Mouse (Mus musculus): ENCODE data around the gene Sestd1. TPM values are rescaled to one million over a fixed set of nuclear protein-coding genes. Genes with fewer than 3 reads are reported as not detected.

Gene Sestd1
- polyA plus RNA-seq, 1 experiment from 2014 or later: 15.2 TPM

DNA sequence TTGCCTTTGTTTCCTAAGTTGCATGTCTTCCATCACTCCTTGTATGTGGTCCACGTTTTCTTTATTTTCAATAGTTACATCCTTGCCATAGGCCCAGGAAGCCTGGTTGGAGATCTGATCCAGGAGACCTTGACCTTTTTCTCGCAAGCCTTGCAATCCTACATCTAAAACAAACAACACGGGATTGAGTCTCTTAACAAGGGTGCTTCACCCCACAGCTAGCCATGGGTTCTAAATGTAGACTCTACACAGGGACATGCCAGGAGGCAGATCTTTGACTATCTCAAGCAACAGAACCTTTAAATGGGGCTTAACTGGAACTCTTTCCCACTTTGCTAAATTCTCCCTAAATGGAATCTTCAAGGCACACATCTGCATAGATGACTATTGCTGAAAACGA is 83.6 kb downstream of the Sestd1 start:
- Histone ChIP-seq H3K27ac (replicated peaks in 1 of 2; ENCODE audit: control insufficient read depth in 1 of 2, insufficient read depth in 1 of 2, low read depth in 2 of 2, low read length in 2 of 2) (no peak overlapping the region), H3K27me3 (ENCODE audit: control insufficient read depth, insufficient read depth, low read length) (no peaks in the 10 kb centered on the region), H3K4me2 (ENCODE audit: low read length) (no peak overlapping the region), H3K4me3 (ENCODE audit: control insufficient read depth in 1 of 2, insufficient read depth in 1 of 2, low read depth in 1 of 2, low read length in 2 of 2) (no peak overlapping the region), H3K4me1 (ENCODE audit: control insufficient read depth in 2 of 2, insufficient read depth in 2 of 2, low read length in 2 of 2) (peaks cover 10 to 16% of the 10 kb centered on the region in 2 experiments), H3K9ac (ENCODE audit: low read length) (no peak overlapping the region), H3K36me3 (ENCODE audit: control insufficient read depth, insufficient read depth, low read length) (peaks cover 34% of the 10 kb centered on the region), H3K9me3 (ENCODE audit: control insufficient read depth, low read length) (no peaks in the 10 kb centered on the region)
- ATAC-seq (ENCODE audit: insufficient number of reproducible peaks, insufficient read depth, low FRiP score, low read depth): no peak
- 84% methylated on average over 4 of the region's 4 CpGs for WGBS

DNA sequence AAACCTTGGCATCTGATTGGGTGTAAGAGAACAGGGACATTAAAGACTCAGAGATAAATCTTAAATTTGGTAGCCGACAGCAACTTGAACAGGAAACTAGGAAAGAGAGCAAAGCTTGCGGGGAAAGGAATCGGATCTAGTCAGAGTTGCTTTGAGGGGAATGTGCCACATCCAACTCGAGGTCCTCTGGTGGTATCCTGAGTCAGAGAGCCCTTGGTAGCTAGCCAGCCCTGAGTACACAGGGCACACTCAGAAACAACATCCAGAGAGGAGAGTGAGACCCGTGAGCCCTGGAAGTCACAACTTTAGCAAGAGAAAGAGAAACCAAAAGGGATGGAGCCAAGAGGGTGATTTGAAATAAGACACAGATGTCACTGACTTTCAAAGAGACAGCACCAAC is 85.3 kb downstream of the Sestd1 start:
- 82% methylated on average over 5 of the region's 5 CpGs for WGBS
- Histone ChIP-seq H3K4me2 (ENCODE audit: low read length) (no peak overlapping the region), H3K9ac (ENCODE audit: low read length) (no peak overlapping the region), H3K36me3 (ENCODE audit: control insufficient read depth, insufficient read depth, low read length) (peaks cover 48% of the 10 kb centered on the region), H3K4me3 (ENCODE audit: control insufficient read depth in 1 of 2, insufficient read depth in 1 of 2, low read depth in 1 of 2, low read length in 2 of 2) (no peak overlapping the region), H3K9me3 (ENCODE audit: control insufficient read depth, low read length) (no peaks in the 10 kb centered on the region), H3K27ac (replicated peaks in 1 of 2; ENCODE audit: control insufficient read depth in 1 of 2, insufficient read depth in 1 of 2, low read depth in 2 of 2, low read length in 2 of 2) (no peak overlapping the region), H3K27me3 (ENCODE audit: control insufficient read depth, insufficient read depth, low read length) (no peaks in the 10 kb centered on the region), H3K4me1 (ENCODE audit: control insufficient read depth in 2 of 2, insufficient read depth in 2 of 2, low read length in 2 of 2) (peaks cover under 1% of the 10 kb centered on the region in 2 experiments; a peak in 3 of 4 replicates)
- ATAC-seq (ENCODE audit: insufficient number of reproducible peaks, insufficient read depth, low FRiP score, low read depth): no peak

GRCm38 (mm10) chr2:77191811-77192210 is 88.6 kb downstream of the Sestd1 start:
- 92% methylated on average over 3 of the region's 3 CpGs for WGBS
- H3K4me3 ChIP-seq (ENCODE audit: control insufficient read depth in 1 of 2, insufficient read depth in 1 of 2, low read depth in 1 of 2, low read length in 2 of 2): no peak overlapping the region

GRCm38 (mm10) chr2:77190891-77191290 is 89.5 kb downstream of the Sestd1 start:
- no peak overlapping the region for H3K27ac ChIP-seq (replicated peaks in 1 of 2; ENCODE audit: control insufficient read depth in 1 of 2, insufficient read depth in 1 of 2, low read depth in 2 of 2, low read length in 2 of 2)
- H3K9ac ChIP-seq (ENCODE audit: low read length): no peak overlapping the region
- H3K4me3 ChIP-seq (ENCODE audit: control insufficient read depth in 1 of 2, insufficient read depth in 1 of 2, low read depth in 1 of 2, low read length in 2 of 2): no peak overlapping the region
- no peak for ATAC-seq (ENCODE audit: insufficient number of reproducible peaks, insufficient read depth, low FRiP score, low read depth)
- no peaks in the 10 kb centered on the region for H3K9me3 ChIP-seq (ENCODE audit: control insufficient read depth, low read length)
- WGBS: 91% methylated on average over 7 of the region's 7 CpGs
- no peak overlapping the region for H3K4me2 ChIP-seq (ENCODE audit: low read length)
- H3K27me3 ChIP-seq (ENCODE audit: control insufficient read depth, insufficient read depth, low read length): no peaks in the 10 kb centered on the region
- peaks cover 51% of the 10 kb centered on the region for H3K36me3 ChIP-seq (ENCODE audit: control insufficient read depth, insufficient read depth, low read length)
- no peaks in the 10 kb centered on the region; a peak in 1 of 4 replicates for H3K4me1 ChIP-seq (ENCODE audit: control insufficient read depth in 2 of 2, insufficient read depth in 2 of 2, low read length in 2 of 2)

More at GRCm38 (mm10) chr2:77191811-77192210, 88.6 kb downstream of the Sestd1 start:
- Histone ChIP-seq H3K27me3 (ENCODE audit: control insufficient read depth, insufficient read depth, low read length) (no peaks in the 10 kb centered on the region), H3K27ac (replicated peaks in 1 of 2; ENCODE audit: control insufficient read depth in 1 of 2, insufficient read depth in 1 of 2, low read depth in 2 of 2, low read length in 2 of 2) (no peak overlapping the region), H3K4me1 (ENCODE audit: control insufficient read depth in 2 of 2, insufficient read depth in 2 of 2, low read length in 2 of 2) (no peaks in the 10 kb centered on the region; a peak in 1 of 4 replicates), H3K9ac (ENCODE audit: low read length) (no peak overlapping the region), H3K4me2 (ENCODE audit: low read length) (no peak overlapping the region), H3K36me3 (ENCODE audit: control insufficient read depth, insufficient read depth, low read length) (peaks cover 53% of the 10 kb centered on the region), H3K9me3 (ENCODE audit: control insufficient read depth, low read length) (no peaks in the 10 kb centered on the region)
- no peak for ATAC-seq (ENCODE audit: insufficient number of reproducible peaks, insufficient read depth, low FRiP score, low read depth)

DNA sequence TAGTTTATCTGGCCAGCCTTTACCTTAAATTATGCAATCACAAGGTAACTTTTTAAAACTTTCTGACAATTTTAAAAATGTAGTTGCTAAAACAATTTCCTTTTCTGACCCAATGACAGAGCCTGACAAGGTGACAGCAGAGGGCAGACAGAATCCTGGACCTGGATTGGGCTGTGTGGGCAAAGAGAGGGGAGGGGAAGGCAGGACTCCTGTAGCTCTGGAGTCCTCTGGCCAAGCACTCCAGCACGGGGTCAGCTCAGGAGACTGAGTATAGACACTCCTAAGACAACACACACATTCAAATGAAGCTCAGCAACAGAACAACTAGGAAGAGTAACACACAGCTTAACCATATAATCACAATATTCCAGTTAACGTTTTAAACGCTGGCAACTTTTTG is 90.1 kb downstream of the Sestd1 start:
- no peak overlapping the region for H3K4me2 ChIP-seq (ENCODE audit: low read length)
- H3K4me3 ChIP-seq (ENCODE audit: control insufficient read depth in 1 of 2, insufficient read depth in 1 of 2, low read depth in 1 of 2, low read length in 2 of 2): no peak overlapping the region
- H3K9ac ChIP-seq (ENCODE audit: low read length): no peak overlapping the region
- H3K27me3 ChIP-seq (ENCODE audit: control insufficient read depth, insufficient read depth, low read length): no peaks in the 10 kb centered on the region
- H3K36me3 ChIP-seq (ENCODE audit: control insufficient read depth, insufficient read depth, low read length): peaks cover 50% of the 10 kb centered on the region
- no peak overlapping the region for H3K27ac ChIP-seq (replicated peaks in 1 of 2; ENCODE audit: control insufficient read depth in 1 of 2, insufficient read depth in 1 of 2, low read depth in 2 of 2, low read length in 2 of 2)
- 83% methylated on average over 3 of the region's 3 CpGs for WGBS
- H3K4me1 ChIP-seq (ENCODE audit: control insufficient read depth in 2 of 2, insufficient read depth in 2 of 2, low read length in 2 of 2): peaks cover 0 to 2% of the 10 kb centered on the region in 2 experiments; a peak in 1 of 4 replicates
- no peak for ATAC-seq (ENCODE audit: insufficient number of reproducible peaks, insufficient read depth, low FRiP score, low read depth)
- H3K9me3 ChIP-seq (ENCODE audit: control insufficient read depth, low read length): no peaks in the 10 kb centered on the region

DNA sequence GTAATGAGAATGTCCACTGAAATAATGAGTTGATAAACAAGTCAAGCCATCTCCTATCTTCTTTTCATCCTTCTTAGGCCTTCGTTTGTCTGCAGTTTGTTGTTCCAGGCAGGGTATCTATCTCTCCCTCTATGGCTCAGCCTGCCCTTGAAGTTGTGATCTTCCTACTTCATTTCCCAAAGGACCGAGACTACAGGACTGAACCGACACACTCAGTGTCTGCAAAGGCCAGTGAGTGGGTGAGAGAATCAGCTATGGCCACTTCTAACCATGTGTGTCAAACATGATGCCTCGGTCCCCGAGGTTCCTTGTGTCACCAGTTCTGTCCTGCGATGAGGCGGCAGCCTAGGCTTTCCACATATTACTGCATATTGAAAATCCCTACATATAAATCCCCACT is 90.7 kb downstream of the Sestd1 start:
- Histone ChIP-seq H3K27me3 (ENCODE audit: control insufficient read depth, insufficient read depth, low read length) (no peaks in the 10 kb centered on the region), H3K27ac (replicated peaks in 1 of 2; ENCODE audit: control insufficient read depth in 1 of 2, insufficient read depth in 1 of 2, low read depth in 2 of 2, low read length in 2 of 2) (no peak overlapping the region), H3K36me3 (ENCODE audit: control insufficient read depth, insufficient read depth, low read length) (peaks cover 45% of the 10 kb centered on the region), H3K4me2 (ENCODE audit: low read length) (no peak overlapping the region), H3K9me3 (ENCODE audit: control insufficient read depth, low read length) (no peaks in the 10 kb centered on the region), H3K9ac (ENCODE audit: low read length) (no peak overlapping the region), H3K4me3 (ENCODE audit: control insufficient read depth in 1 of 2, insufficient read depth in 1 of 2, low read depth in 1 of 2, low read length in 2 of 2) (no peak overlapping the region), H3K4me1 (ENCODE audit: control insufficient read depth in 2 of 2, insufficient read depth in 2 of 2, low read length in 2 of 2) (peaks cover under 1 to 2% of the 10 kb centered on the region in 2 experiments; a peak in 1 of 4 replicates)
- WGBS: 87% methylated on average over 7 of the region's 7 CpGs
- ATAC-seq (ENCODE audit: insufficient number of reproducible peaks, insufficient read depth, low FRiP score, low read depth): no peak

GRCm38 (mm10) chr2:77187501-77187900 is 92.9 kb downstream of the Sestd1 start:
- no peak for ATAC-seq (ENCODE audit: insufficient number of reproducible peaks, insufficient read depth, low FRiP score, low read depth)
- H3K9ac ChIP-seq (ENCODE audit: low read length): no peak overlapping the region
- H3K4me1 ChIP-seq (ENCODE audit: control insufficient read depth in 2 of 2, insufficient read depth in 2 of 2, low read length in 2 of 2): peaks cover 11 to 21% of the 10 kb centered on the region in 2 experiments
- no peak overlapping the region for H3K4me2 ChIP-seq (ENCODE audit: low read length)
- H3K27ac ChIP-seq (replicated peaks in 1 of 2; ENCODE audit: control insufficient read depth in 1 of 2, insufficient read depth in 1 of 2, low read depth in 2 of 2, low read length in 2 of 2): no peak overlapping the region
- H3K27me3 ChIP-seq (ENCODE audit: control insufficient read depth, insufficient read depth, low read length): no peaks in the 10 kb centered on the region
- WGBS: 86% methylated on average over 3 of the region's 3 CpGs
- peaks cover 36% of the 10 kb centered on the region for H3K36me3 ChIP-seq (ENCODE audit: control insufficient read depth, insufficient read depth, low read length)
- H3K9me3 ChIP-seq (ENCODE audit: control insufficient read depth, low read length): no peaks in the 10 kb centered on the region
- no peak overlapping the region for H3K4me3 ChIP-seq (ENCODE audit: control insufficient read depth in 1 of 2, insufficient read depth in 1 of 2, low read depth in 1 of 2, low read length in 2 of 2)

DNA sequence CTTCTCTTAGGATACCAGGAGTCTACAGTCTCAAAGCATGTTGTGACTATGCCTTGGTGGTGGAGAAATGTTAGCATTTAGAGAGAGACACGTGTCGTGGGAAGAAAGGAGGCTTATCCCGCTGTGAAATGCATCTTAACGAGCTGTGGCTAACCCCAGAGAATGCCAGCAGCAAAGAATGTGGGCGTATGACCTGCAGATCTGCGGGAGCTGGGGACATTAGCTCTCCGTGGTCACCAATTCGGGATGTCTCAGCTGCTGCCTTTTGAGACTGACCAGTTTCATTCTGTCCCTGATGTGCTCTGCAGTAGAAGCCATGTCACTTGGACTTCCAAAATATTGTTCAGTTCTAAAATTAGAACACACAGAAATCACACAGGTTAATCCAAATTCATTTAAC is 93.5 kb downstream of the Sestd1 start:
- H3K27ac ChIP-seq (replicated peaks in 1 of 2; ENCODE audit: control insufficient read depth in 1 of 2, insufficient read depth in 1 of 2, low read depth in 2 of 2, low read length in 2 of 2): no peak overlapping the region
- no peak overlapping the region for H3K4me3 ChIP-seq (ENCODE audit: control insufficient read depth in 1 of 2, insufficient read depth in 1 of 2, low read depth in 1 of 2, low read length in 2 of 2)
- peaks cover 14 to 25% of the 10 kb centered on the region in 2 experiments for H3K4me1 ChIP-seq (ENCODE audit: control insufficient read depth in 2 of 2, insufficient read depth in 2 of 2, low read length in 2 of 2)
- no peak overlapping the region for H3K9ac ChIP-seq (ENCODE audit: low read length)
- H3K27me3 ChIP-seq (ENCODE audit: control insufficient read depth, insufficient read depth, low read length): no peaks in the 10 kb centered on the region
- H3K36me3 ChIP-seq (ENCODE audit: control insufficient read depth, insufficient read depth, low read length): peaks cover 30% of the 10 kb centered on the region
- WGBS: 50% methylated on average over 8 of the region's 8 CpGs
- no peaks in the 10 kb centered on the region for H3K9me3 ChIP-seq (ENCODE audit: control insufficient read depth, low read length)
- H3K4me2 ChIP-seq (ENCODE audit: low read length): no peak overlapping the region
- ATAC-seq (ENCODE audit: insufficient number of reproducible peaks, insufficient read depth, low FRiP score, low read depth): no peak
